Mouse (Mus musculus) liver, embryonic 13.5 days (tissue): Measurements from ENCODE around the gene Tmbim6. TPM values are rescaled to one million over a fixed set of nuclear protein-coding genes. Genes with fewer than 3 reads are reported as not detected.

Source experiments
- ATAC-seq: fragments of 200-750 bp; cut with Nextera tagmentation; 2 replicates; pipeline ENCODE4 v1.8.0; 2017; ENCODE audit warnings: low read depth, mild to moderate bottlenecking, moderate number of reproducible peaks, moderate library complexity
- DNase-seq: peaks from one replicate; pipeline ENCODE4 v3.0.0; 2022
- H3K27ac ChIP-seq: fragments of 300-500 bp; sonication (generic); 2 replicates; pipeline ENCODE4 v1.5.1; 2015; ENCODE audit warnings: moderate library complexity, mild to moderate bottlenecking, inconsistent platforms
- H3K27me3 ChIP-seq: fragments of 300-500 bp; sonication (generic); 2 replicates; pipeline ENCODE4 v1.6.1; 2015; ENCODE audit warnings: mild to moderate bottlenecking, inconsistent platforms
- H3K36me3 ChIP-seq: fragments of 300-500 bp; sonication (generic); 2 replicates; pipeline ENCODE4 v1.6.1; 2015; ENCODE audit warnings: mild to moderate bottlenecking, inconsistent platforms
- H3K4me1 ChIP-seq: fragments of 300-500 bp; sonication (generic); replicated peaks from 2 replicates; pipeline ENCODE4 v1.6.1; 2015; ENCODE audit warnings: inconsistent platforms
- H3K4me2 ChIP-seq: fragments of 300-500 bp; sonication (generic); 2 replicates; pipeline ENCODE4 v1.6.1; 2015; ENCODE audit warnings: inconsistent platforms, mild to moderate bottlenecking, moderate library complexity
- H3K4me3 ChIP-seq: fragments of 300-500 bp; sonication (generic); replicated peaks from 2 replicates; pipeline ENCODE4 v1.5.1; 2015; ENCODE audit warnings: mild to moderate bottlenecking, inconsistent platforms
- H3K9ac ChIP-seq: fragments of 300-500 bp; sonication (generic); 2 replicates; pipeline ENCODE4 v1.6.1; 2015; ENCODE audit warnings: mild to moderate bottlenecking, inconsistent platforms
- H3K9me3 ChIP-seq: fragments of 300-500 bp; sonication (generic); replicated peaks from 2 replicates; pipeline ENCODE4 v1.6.1; 2016; ENCODE audit warnings: inconsistent platforms
- WGBS: fragments of 180-500 bp; shearing (Covaris S2); methylation state at CpG from one replicate; pipeline ENCODE4 v1.1.7; 2015; ENCODE audit not compliant: insufficient replicate concordance; 5-methylcytosine and 5-hydroxymethylcytosine counted together
- polyA plus RNA-seq: library from polyadenylated mRNA; unstranded; fragments of >200 nt; fragmentation: Nextera tagmentation; extraction: Ambion mirVana; gene quantifications from 2 replicates; pipeline ENCODE4 v1.2.1, GENCODE M21; 2015

The Tmbim6 gene
- polyA plus RNA-seq, 1 experiment from 2014 or later: 188 TPM

GRCm38 (mm10) chr15:99421152-99421551 is 28.5 kb downstream of the Tmbim6 start:
- ATAC-seq: no peak
- WGBS: 36% methylated on average over 9 of the region's 9 CpGs

GRCm38 (mm10) chr15:99421676-99422075 is 29.0 kb downstream of the Tmbim6 start:
- Histone ChIP-seq H3K9me3 (no peaks in the 10 kb centered on the region), H3K36me3 (peaks cover 3% of the 10 kb centered on the region; the same call in 1 of the 2 replicates), H3K4me1 (peaks cover 24% of the 10 kb centered on the region), H3K4me2 (no peak overlapping the region), H3K27me3 (no peaks in the 10 kb centered on the region), H3K4me3 (no peak overlapping the region), H3K27ac (no peak overlapping the region), H3K9ac (no peak overlapping the region)
- WGBS: 65% methylated on average over 8 of the region's 8 CpGs
- ATAC-seq (no peak), DNase-seq (no peak)

More at GRCm38 (mm10) chr15:99421152-99421551, 28.5 kb downstream of the Tmbim6 start:
- Histone ChIP-seq H3K36me3 (peaks cover 3% of the 10 kb centered on the region; the same call in 1 of the 2 replicates), H3K9me3 (no peaks in the 10 kb centered on the region), H3K27me3 (no peaks in the 10 kb centered on the region), H3K9ac (no peak overlapping the region), H3K4me1 (peaks cover 27% of the 10 kb centered on the region), H3K4me2 (peak overlapping the region; percentile 52), H3K4me3 (0 out of 2 replicates have a peak overlapping the region, but pooled peaks have one; percentile 8), H3K27ac (peak overlapping the region; percentile 21; the same call in 1 of the 2 replicates)
- peak; percentile 31 for DNase-seq

GRCm38 (mm10) chr15:99422551-99422950 is 29.9 kb downstream of the Tmbim6 start:
- WGBS: 88% methylated on average over 23 of the region's 23 CpGs
- Histone ChIP-seq H3K27ac (no peak overlapping the region), H3K36me3 (peaks cover 7% of the 10 kb centered on the region; the same call in 1 of the 2 replicates), H3K9ac (no peak overlapping the region), H3K4me2 (no peak overlapping the region), H3K4me3 (no peak overlapping the region), H3K4me1 (peaks cover 20% of the 10 kb centered on the region), H3K9me3 (no peaks in the 10 kb centered on the region), H3K27me3 (no peaks in the 10 kb centered on the region)
- ATAC-seq (no peak), DNase-seq (no peak)

- no peak overlapping the region for H3K4me2 ChIP-seq
- 83% methylated on average over 10 of the region's 10 CpGs for whole genome bisulfite sequencing
These were observed 30.4 kb downstream of the Tmbim6 start for GRCm38 (mm10) chr15:99423131-99423530.

GRCm38 (mm10) chr15:99423884-99424283 is 31.2 kb downstream of the Tmbim6 start:
- no peak overlapping the region for H3K4me2 ChIP-seq
- H3K27me3 ChIP-seq: no peaks in the 10 kb centered on the region
- H3K4me3 ChIP-seq: no peak overlapping the region
- H3K4me1 ChIP-seq: peaks cover 21% of the 10 kb centered on the region
- no peaks in the 10 kb centered on the region for H3K9me3 ChIP-seq
- no peak for ATAC-seq
- H3K36me3 ChIP-seq: peaks cover 10% of the 10 kb centered on the region; the same call in 1 of the 2 replicates
- WGBS: 79% methylated on average over 9 of the region's 9 CpGs
- H3K9ac ChIP-seq: no peak overlapping the region
- DNase-seq: no peak
- no peak overlapping the region for H3K27ac ChIP-seq

More at GRCm38 (mm10) chr15:99423131-99423530, 30.4 kb downstream of the Tmbim6 start:
- Histone ChIP-seq H3K9me3 (no peaks in the 10 kb centered on the region), H3K27me3 (no peaks in the 10 kb centered on the region), H3K9ac (no peak overlapping the region), H3K4me3 (no peak overlapping the region), H3K4me1 (peaks cover 20% of the 10 kb centered on the region), H3K36me3 (peaks cover 10% of the 10 kb centered on the region; the same call in 1 of the 2 replicates), H3K27ac (no peak overlapping the region)
- no peak for DNase-seq
- ATAC-seq: no peak

GRCm38 (mm10) chr15:99430394-99430793 is 37.7 kb downstream of the Tmbim6 start:
- no peak overlapping the region for H3K4me2 ChIP-seq
- H3K27ac ChIP-seq: no peak overlapping the region
- WGBS: 66% methylated on average over 8 of the region's 8 CpGs
- H3K36me3 ChIP-seq: peaks cover 10% of the 10 kb centered on the region; the same call in 1 of the 2 replicates
- peaks cover 30% of the 10 kb centered on the region for H3K4me1 ChIP-seq
- no peak for DNase-seq
- no peaks in the 10 kb centered on the region for H3K27me3 ChIP-seq
- ATAC-seq: no peak
- H3K4me3 ChIP-seq: no peak overlapping the region
- H3K9ac ChIP-seq: no peak overlapping the region
- no peaks in the 10 kb centered on the region for H3K9me3 ChIP-seq

- no peaks in the 10 kb centered on the region for H3K27me3 ChIP-seq
- no peak for DNase-seq
- H3K36me3 ChIP-seq: peaks cover 7% of the 10 kb centered on the region; the same call in 1 of the 2 replicates
- H3K27ac ChIP-seq: no peak overlapping the region
- no peak for ATAC-seq
- H3K4me2 ChIP-seq: no peak overlapping the region
- H3K4me3 ChIP-seq: no peak overlapping the region
- WGBS: 76% methylated on average over 10 of the region's 10 CpGs
- no peaks in the 10 kb centered on the region for H3K9me3 ChIP-seq
- H3K9ac ChIP-seq: no peak overlapping the region
- H3K4me1 ChIP-seq: peaks cover 30% of the 10 kb centered on the region
These were observed 38.4 kb downstream of the Tmbim6 start for GRCm38 (mm10) chr15:99431063-99431462.

- no peak for DNase-seq
- Histone ChIP-seq H3K27ac (no peak overlapping the region), H3K4me1 (peaks cover 33% of the 10 kb centered on the region), H3K9ac (no peak overlapping the region), H3K9me3 (no peaks in the 10 kb centered on the region), H3K27me3 (no peaks in the 10 kb centered on the region), H3K4me2 (no peak overlapping the region), H3K36me3 (peaks cover 7% of the 10 kb centered on the region; the same call in 1 of the 2 replicates), H3K4me3 (no peak overlapping the region)
- 64% methylated on average over 7 of the region's 7 CpGs for WGBS
- ATAC-seq: no peak
These were observed 38.8 kb downstream of the Tmbim6 start for GRCm38 (mm10) chr15:99431504-99431903.

GRCm38 (mm10) chr15:99431967-99432366 is 39.3 kb downstream of the Tmbim6 start:
- no peak overlapping the region for H3K27ac ChIP-seq
- no peaks in the 10 kb centered on the region for H3K27me3 ChIP-seq
- peaks cover 35% of the 10 kb centered on the region for H3K4me1 ChIP-seq
- H3K9me3 ChIP-seq: no peaks in the 10 kb centered on the region
- no peak for ATAC-seq
- no peak overlapping the region for H3K9ac ChIP-seq
- 59% methylated on average over 8 of the region's 8 CpGs for WGBS
- no peak overlapping the region for H3K4me2 ChIP-seq
- H3K4me3 ChIP-seq: no peak overlapping the region
- DNase-seq: no peak
- H3K36me3 ChIP-seq: peaks cover 7% of the 10 kb centered on the region; the same call in 1 of the 2 replicates

GRCm38 (mm10) chr15:99433081-99433718 is 40.5 kb downstream of the Tmbim6 start:
- no peaks in the 10 kb centered on the region for H3K9me3 ChIP-seq
- no peak overlapping the region for H3K27ac ChIP-seq
- ATAC-seq: no peak
- H3K4me2 ChIP-seq: no peak overlapping the region
- no peaks in the 10 kb centered on the region for H3K27me3 ChIP-seq
- no peak overlapping the region for H3K9ac ChIP-seq
- 76% methylated on average over 16 of the region's 16 CpGs for WGBS
- peaks cover 35% of the 10 kb centered on the region for H3K4me1 ChIP-seq
- H3K36me3 ChIP-seq: no peaks in the 10 kb centered on the region
- no peak overlapping the region for H3K4me3 ChIP-seq
- no peak for DNase-seq

GRCm38 (mm10) chr15:99433913-99434312 is 41.2 kb downstream of the Tmbim6 start:
- Histone ChIP-seq H3K4me1 (peaks cover 30% of the 10 kb centered on the region), H3K27me3 (no peaks in the 10 kb centered on the region), H3K9ac (no peak overlapping the region), H3K36me3 (no peaks in the 10 kb centered on the region), H3K27ac (no peak overlapping the region), H3K4me2 (no peak overlapping the region), H3K9me3 (no peaks in the 10 kb centered on the region), H3K4me3 (no peak overlapping the region)
- no peak for DNase-seq
- WGBS: 72% methylated on average over 12 of the region's 12 CpGs
- ATAC-seq: no peak
